Mouse (Mus musculus) cerebellum, adult 2 months (tissue): ENCODE data around the gene Fcf1. TPM values are rescaled to one million over a fixed set of nuclear protein-coding genes. Genes with fewer than 3 reads are reported as not detected.

Source experiments
- DNase-seq, 2 experiments: peaks; one replicate each; pipeline ENCODE4 v3.0.0; 2021
- H3K27ac ChIP-seq: fragments of 200-500 bp; 2 replicates; pipeline ENCODE4 v1.5.1; 2012; ENCODE audit warnings: low read length, control low read depth, inconsistent platforms; ENCODE audit not compliant: insufficient read depth
- H3K27me3 ChIP-seq: fragments of 200-500 bp; 2 replicates; pipeline ENCODE4 v1.6.1; 2012; ENCODE audit warnings: inconsistent platforms, mild to moderate bottlenecking, low read length, moderate library complexity; ENCODE audit not compliant: control insufficient read depth, insufficient read depth
- H3K4me1 ChIP-seq: fragments of 200-500 bp; 2 replicates; pipeline ENCODE4 v1.6.1; 2011; ENCODE audit warnings: low read length; ENCODE audit not compliant: control insufficient read depth, insufficient read depth
- H3K4me3 ChIP-seq: fragments of 200-500 bp; replicated peaks from 2 replicates; pipeline ENCODE3; 2011; ENCODE audit warnings: mild to moderate bottlenecking, low read depth, low read length, control low read depth; ENCODE audit not compliant: insufficient read depth
- CTCF ChIP-seq: fragments of 200-500 bp; IDR thresholded peaks from 2 replicates; pipeline ENCODE4 v1.5.1; 2011; ENCODE audit warnings: low read depth, mild to moderate bottlenecking, control low read depth, low read length, moderate library complexity, borderline replicate concordance; ENCODE audit not compliant: insufficient read depth
- POLR2A ChIP-seq: fragments of 200-500 bp; IDR thresholded peaks from 2 replicates; pipeline ENCODE4 v1.6.1; 2011; ENCODE audit warnings: low read length, control low read depth, borderline replicate concordance; ENCODE audit not compliant: insufficient read depth
- WGBS: fragments of 180-500 bp; shearing (Covaris S2); methylation state at CpG from one replicate; pipeline ENCODE4 v1.1.7; 2018; 5-methylcytosine and 5-hydroxymethylcytosine counted together
- polyA plus RNA-seq: library from polyadenylated mRNA; depleted of rRNA; stranded (reverse); fragments of >200 nt; gene quantifications from 2 replicates; pipeline ENCODE4 v1.2.3, GENCODE M21; 2012

Gene Fcf1
- polyA plus RNA-seq, 1 experiment, result 88.6 TPM

DNA sequence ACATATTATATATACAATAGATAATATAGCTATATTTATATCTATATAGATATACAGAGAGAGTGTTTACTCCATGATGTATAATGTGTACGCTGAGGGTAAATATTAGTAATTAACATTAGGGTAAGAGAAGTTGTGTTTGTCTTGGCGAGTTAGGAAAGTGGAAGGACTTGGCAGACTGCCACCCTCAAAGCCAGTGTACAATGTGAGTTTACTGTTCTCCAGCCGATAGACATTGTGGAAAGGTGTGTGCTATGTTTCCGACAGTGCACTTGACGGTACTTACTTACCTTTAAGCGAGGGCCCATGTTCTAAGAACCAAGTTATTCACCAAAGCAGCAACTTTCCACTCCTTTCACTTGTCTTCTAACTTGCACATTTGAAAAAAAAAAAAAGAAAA, 19.9 kb upstream of the Fcf1 start:
- Histone ChIP-seq H3K4me3 (no peak overlapping the region), H3K27me3 (no peaks in the 10 kb centered on the region), H3K27ac (no peak overlapping the region), H3K4me1 (peaks cover 10% of the 10 kb centered on the region; the same call in 1 of the 2 replicates)
- no peak for TF ChIP-seq CTCF
- no peak for TF ChIP-seq POLR2A
- no peak for DNase-seq
- WGBS, result 81% methylated on average over 6 of the region's 6 CpGs

DNA sequence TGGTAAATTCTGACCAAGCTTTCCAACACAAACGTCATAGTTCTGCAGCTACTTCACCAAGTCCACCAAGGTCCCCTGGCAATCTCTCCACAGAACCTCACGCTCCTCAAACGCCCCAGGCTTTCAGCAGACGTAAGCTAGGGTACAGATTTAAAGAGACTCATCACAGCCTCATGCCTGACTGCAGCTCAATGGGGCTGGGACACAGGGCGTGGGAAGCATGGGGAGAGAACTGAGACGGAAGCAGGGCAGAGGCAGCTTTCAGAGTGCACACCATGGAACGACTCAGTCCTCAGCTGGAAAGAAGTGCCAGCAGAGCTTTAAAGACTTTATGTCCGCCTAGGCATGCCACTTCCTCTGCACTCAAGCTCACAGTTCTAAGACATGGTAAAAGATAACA, 19.2 kb upstream of the Fcf1 start:
- 52% methylated on average over 8 of the region's 8 CpGs for WGBS
- Histone ChIP-seq H3K4me1 (peaks cover 10% of the 10 kb centered on the region; the same call in 1 of the 2 replicates), H3K4me3 (no peak overlapping the region), H3K27ac (no peak overlapping the region), H3K27me3 (no peaks in the 10 kb centered on the region)
- TF ChIP-seq POLR2A, result no peak
- no peak for TF ChIP-seq CTCF
- DNase-seq, result no peak

DNA sequence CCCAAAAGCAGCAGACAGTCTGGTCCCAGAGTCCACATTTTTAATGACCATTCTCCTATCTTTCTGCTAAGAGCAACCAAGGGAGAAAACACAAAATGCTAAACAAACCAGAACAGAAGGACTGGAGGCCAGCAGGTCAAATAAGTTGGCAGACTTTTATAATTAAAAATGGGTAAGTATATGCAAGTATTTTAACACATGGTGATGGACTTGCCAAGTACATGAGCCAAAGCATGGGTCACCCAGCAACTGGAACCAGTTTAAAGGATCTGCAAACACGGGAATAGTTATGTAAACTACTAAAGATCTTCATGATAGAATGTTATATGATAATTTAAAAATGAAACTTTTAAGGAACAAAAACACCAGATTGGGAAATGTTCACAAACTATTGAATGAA, 18.3 kb upstream of the Fcf1 start:
- no peak for TF ChIP-seq CTCF
- no peak for TF ChIP-seq POLR2A
- Histone ChIP-seq H3K27me3 (no peaks in the 10 kb centered on the region), H3K4me3 (no peak overlapping the region), H3K27ac (no peak overlapping the region), H3K4me1 (peaks cover 10% of the 10 kb centered on the region; the same call in 1 of the 2 replicates)
- WGBS, result 21% methylated on average over 1 of the region's 1 CpGs
- no peak for DNase-seq

DNA sequence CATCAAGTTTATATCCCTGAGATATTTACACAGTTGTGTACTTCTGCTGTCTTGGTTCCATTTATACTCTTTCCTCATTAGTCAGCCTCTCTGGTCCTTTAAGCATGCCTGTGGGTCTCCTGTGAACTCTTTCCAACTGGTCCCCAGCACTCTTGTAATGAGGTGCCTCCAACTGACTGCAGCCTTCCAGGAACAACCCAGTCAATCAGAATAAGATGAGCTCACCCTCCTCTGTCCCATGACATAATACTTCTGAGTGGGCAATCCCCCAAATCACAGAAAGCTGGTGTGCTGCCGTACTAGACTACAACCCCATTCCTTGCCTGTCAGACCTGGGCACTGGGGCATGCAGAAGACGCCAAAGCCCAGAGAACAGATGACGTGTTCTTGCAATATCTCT, 14.4 kb upstream of the Fcf1 start:
- 82% methylated on average over 3 of the region's 3 CpGs for WGBS
- no peak for TF ChIP-seq CTCF
- TF ChIP-seq POLR2A, result no peak
- no peak for DNase-seq

DNA sequence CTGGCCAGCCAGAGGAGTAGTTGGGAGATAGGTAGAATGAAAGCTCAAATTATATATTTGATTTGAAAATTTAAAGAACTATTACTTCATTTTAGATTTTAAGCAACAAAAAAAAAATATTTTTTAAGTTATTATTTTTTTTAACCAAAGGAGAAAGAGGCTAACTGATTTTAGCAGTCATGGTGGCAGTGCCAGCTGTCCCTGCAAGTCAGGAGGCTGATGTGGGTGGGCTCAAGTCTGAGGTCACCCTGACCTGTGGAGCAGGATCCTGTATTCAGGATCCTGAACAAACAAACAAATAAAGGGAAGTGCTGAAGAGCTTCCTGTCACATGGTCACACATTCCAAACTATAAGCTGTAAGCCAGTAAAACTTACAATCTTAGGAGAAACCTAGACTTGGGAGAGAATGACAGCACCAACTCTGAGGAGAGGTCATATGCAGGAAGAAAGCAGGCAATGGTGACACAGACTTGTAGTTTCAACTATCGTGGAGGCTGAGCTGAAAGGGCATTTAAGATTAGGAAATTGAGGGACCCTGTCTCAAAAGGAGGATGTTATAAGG, 11.8 kb upstream of the Fcf1 start:
- H3K4me1 ChIP-seq, result no peaks in the 10 kb centered on the region
- H3K27ac ChIP-seq, result no peak overlapping the region
- 86% methylated on average over 1 of the region's 1 CpGs for WGBS
- no peak overlapping the region for H3K4me3 ChIP-seq
- H3K27me3 ChIP-seq, result no peaks in the 10 kb centered on the region
- no peak for TF ChIP-seq CTCF
- no peak for TF ChIP-seq POLR2A
- no peak for DNase-seq

More for the DNA sequence above, 14.4 kb upstream of the Fcf1 start:
- Histone ChIP-seq H3K4me3 (no peak overlapping the region), H3K27ac (no peak overlapping the region), H3K4me1 (no peaks in the 10 kb centered on the region), H3K27me3 (no peaks in the 10 kb centered on the region)

DNA sequence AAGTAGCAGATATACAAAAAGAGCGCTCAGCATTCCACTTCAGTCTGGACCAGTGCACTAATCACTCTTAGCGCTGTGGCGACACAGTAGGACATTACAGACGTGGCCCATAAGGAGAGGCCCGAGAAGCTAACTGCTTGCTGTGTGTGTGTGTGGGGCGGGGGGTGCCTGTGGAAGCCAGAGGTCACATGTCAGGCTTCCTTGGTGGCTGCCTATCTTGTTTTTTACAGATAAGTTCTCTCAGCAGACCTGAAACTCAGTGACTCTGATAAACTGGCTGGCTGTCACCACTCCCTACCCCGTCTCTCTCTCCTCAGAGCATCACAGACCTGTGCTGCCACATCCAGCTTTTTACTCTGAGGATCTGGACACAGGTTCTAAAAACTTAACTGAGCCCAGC, 8.1 kb upstream of the Fcf1 start:
- TF ChIP-seq CTCF (no peak), POLR2A (no peak)
- no peaks in the 10 kb centered on the region for H3K4me1 ChIP-seq
- H3K27ac ChIP-seq, result no peak overlapping the region
- DNase-seq, result no peak
- no peaks in the 10 kb centered on the region for H3K27me3 ChIP-seq
- WGBS, result 79% methylated on average over 7 of the region's 7 CpGs
- H3K4me3 ChIP-seq, result no peak overlapping the region

DNA sequence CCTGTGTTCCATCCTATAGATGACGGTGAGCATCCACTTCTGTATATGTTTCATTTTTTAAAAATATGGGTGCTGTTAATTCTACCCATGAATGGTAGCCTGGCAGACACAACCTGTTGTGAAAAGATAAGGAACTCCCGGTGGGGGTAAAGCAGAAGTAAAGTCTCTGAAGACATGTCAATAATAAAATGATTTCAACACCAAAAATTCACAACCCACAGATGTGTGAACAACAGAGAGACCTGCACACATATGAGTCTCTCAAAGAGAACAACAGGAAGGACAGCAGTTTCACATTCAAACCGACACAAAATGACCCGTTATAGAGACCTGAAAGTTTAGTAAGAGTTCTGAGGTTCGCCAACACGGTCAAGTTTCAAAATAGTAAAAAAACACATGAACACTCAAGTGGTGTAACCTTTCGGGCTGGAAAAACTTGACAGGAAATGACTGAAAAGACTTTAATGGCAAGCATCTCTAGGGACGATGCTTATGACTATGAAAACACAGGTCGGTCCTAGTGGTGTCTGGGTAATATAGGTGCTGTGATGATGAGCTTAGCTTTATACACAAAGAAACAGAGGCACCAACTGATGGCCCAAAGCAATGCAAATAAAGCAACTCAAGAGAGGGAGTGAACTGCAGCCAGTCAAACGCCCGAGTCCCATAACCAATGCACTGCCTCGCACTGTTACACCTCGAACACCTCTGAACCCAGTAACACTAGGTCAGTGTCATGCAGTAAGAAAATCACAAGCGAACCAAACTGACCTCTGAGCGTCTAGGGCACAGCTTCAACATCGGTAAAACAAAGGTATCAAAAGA, 1.7 kb upstream of the Fcf1 start:
- 84% methylated on average over 16 of the region's 16 CpGs for WGBS
- DNase-seq, result no peak
- peak overlapping the region; percentile 19 for H3K4me3 ChIP-seq
- H3K27ac ChIP-seq, result no peak overlapping the region
- H3K27me3 ChIP-seq, result no peaks in the 10 kb centered on the region
- peaks cover 3% of the 10 kb centered on the region for H3K4me1 ChIP-seq
- TF ChIP-seq CTCF, result no peak
- TF ChIP-seq POLR2A, result no peak
